Mouse (Mus musculus) brown adipose tissue, adult 24 weeks (tissue): ENCODE measurements around the gene Zfp652. TPM values are rescaled to one million over a fixed set of nuclear protein-coding genes. Genes with fewer than 3 reads are reported as not detected.

Experiments used
- H3K27ac ChIP-seq: fragments of 200-500 bp; replicated peaks from 2 replicates; pipeline ENCODE4 v1.5.1; 2012; ENCODE audit warnings: low read depth, mild to moderate bottlenecking, low read length
- H3K4me1 ChIP-seq: fragments of 200-500 bp; 2 replicates; pipeline ENCODE4 v1.6.1; 2012; ENCODE audit warnings: low read length, mixed read lengths; ENCODE audit not compliant: control insufficient read depth, insufficient read depth, insufficient read length
- H3K4me3 ChIP-seq: fragments of 200-500 bp; 2 replicates; pipeline ENCODE4 v1.5.1; 2012; ENCODE audit warnings: low read depth, mild to moderate bottlenecking, low read length, moderate library complexity; ENCODE audit not compliant: insufficient read depth
- polyA plus RNA-seq: library from polyadenylated mRNA; stranded (reverse); fragments of >200 nt; gene quantifications from 2 replicates; pipeline ENCODE4 v1.2.4, GENCODE M21; 2012; ENCODE audit not compliant: missing spikeins, insufficient read depth, insufficient read length

The Zfp652 gene
- polyA plus RNA-seq, 1 experiment, result 12.0 TPM

GRCm38 (mm10) chr11:95792950-95793509, 80.6 kb downstream of the Zfp652 start:
- Histone ChIP-seq H3K4me3 (no peak overlapping the region), H3K27ac (0 out of 2 replicates have a peak overlapping the region, but pooled peaks have one; percentile 15), H3K4me1 (peaks cover 43% of the 10 kb centered on the region)

- no peak overlapping the region for H3K4me3 ChIP-seq
- H3K27ac ChIP-seq, result peak overlapping the region; percentile 90
Observed at GRCm38 (mm10) chr11:95794201-95794600, 81.7 kb downstream of the Zfp652 start.

GRCm38 (mm10) chr11:95795582-95795981, 83.1 kb downstream of the Zfp652 start:
- peaks cover 30% of the 10 kb centered on the region for H3K4me1 ChIP-seq
- no peak overlapping the region for H3K4me3 ChIP-seq
- peak overlapping the region; percentile 80 for H3K27ac ChIP-seq

More at GRCm38 (mm10) chr11:95794201-95794600, 81.7 kb downstream of the Zfp652 start:
- H3K4me1 ChIP-seq, result peaks cover 36% of the 10 kb centered on the region

GRCm38 (mm10) chr11:95805010-95805409, 92.5 kb downstream of the Zfp652 start:
- Histone ChIP-seq H3K4me1 (peaks cover 20% of the 10 kb centered on the region), H3K27ac (peak overlapping the region; percentile 95), H3K4me3 (no peak overlapping the region)

- Histone ChIP-seq H3K4me1 (peaks cover 17% of the 10 kb centered on the region), H3K4me3 (no peak overlapping the region), H3K27ac (peak overlapping the region; percentile 95)
Observed at GRCm38 (mm10) chr11:95805527-95805926, 93.1 kb downstream of the Zfp652 start.

GRCm38 (mm10) chr11:95807884-95808283, 95.4 kb downstream of the Zfp652 start:
- Histone ChIP-seq H3K4me3 (no peak overlapping the region), H3K4me1 (peaks cover 15% of the 10 kb centered on the region), H3K27ac (no peak overlapping the region)

GRCm38 (mm10) chr11:95808448-95809011, 96.1 kb downstream of the Zfp652 start:
- H3K4me1 ChIP-seq, result peaks cover 15% of the 10 kb centered on the region
- H3K27ac ChIP-seq, result no peak overlapping the region
- H3K4me3 ChIP-seq, result no peak overlapping the region

GRCm38 (mm10) chr11:95809603-95810002, 97.1 kb downstream of the Zfp652 start:
- no peak overlapping the region for H3K27ac ChIP-seq
- H3K4me3 ChIP-seq, result no peak overlapping the region

GRCm38 (mm10) chr11:95810828-95811227, 98.4 kb downstream of the Zfp652 start:
- no peak overlapping the region for H3K4me3 ChIP-seq
- peaks cover 3% of the 10 kb centered on the region; the same call in 1 of the 2 replicates for H3K4me1 ChIP-seq
- no peak overlapping the region for H3K27ac ChIP-seq

More at GRCm38 (mm10) chr11:95809603-95810002, 97.1 kb downstream of the Zfp652 start:
- peaks cover 13% of the 10 kb centered on the region for H3K4me1 ChIP-seq

GRCm38 (mm10) chr11:95811741-95812140, 99.3 kb downstream of the Zfp652 start:
- Histone ChIP-seq H3K4me1 (peaks cover 3% of the 10 kb centered on the region; the same call in 1 of the 2 replicates), H3K4me3 (no peak overlapping the region), H3K27ac (no peak overlapping the region)

- peaks cover 3% of the 10 kb centered on the region; the same call in 1 of the 2 replicates for H3K4me1 ChIP-seq
Observed at GRCm38 (mm10) chr11:95812224-95812623, 99.8 kb downstream of the Zfp652 start.

GRCm38 (mm10) chr11:95814101-95814500, 101.6 kb downstream of the Zfp652 start:
- Histone ChIP-seq H3K4me1 (peaks cover 3% of the 10 kb centered on the region; the same call in 1 of the 2 replicates), H3K4me3 (no peak overlapping the region), H3K27ac (no peak overlapping the region)

More at GRCm38 (mm10) chr11:95812224-95812623, 99.8 kb downstream of the Zfp652 start:
- no peak overlapping the region for H3K27ac ChIP-seq
- H3K4me3 ChIP-seq, result no peak overlapping the region

GRCm38 (mm10) chr11:95814857-95815256, 102.4 kb downstream of the Zfp652 start:
- H3K27ac ChIP-seq, result no peak overlapping the region
- no peak overlapping the region for H3K4me3 ChIP-seq
- H3K4me1 ChIP-seq, result peaks cover 3% of the 10 kb centered on the region; the same call in 1 of the 2 replicates

GRCm38 (mm10) chr11:95815412-95815811, 102.9 kb downstream of the Zfp652 start:
- Histone ChIP-seq H3K4me3 (no peak overlapping the region), H3K27ac (no peak overlapping the region), H3K4me1 (peaks cover 3% of the 10 kb centered on the region; the same call in 1 of the 2 replicates)

- Histone ChIP-seq H3K4me1 (peaks cover 10% of the 10 kb centered on the region; the same call in 1 of the 2 replicates), H3K4me3 (no peak overlapping the region), H3K27ac (peak overlapping the region; percentile 56)
Observed at GRCm38 (mm10) chr11:95819138-95819537, 106.7 kb downstream of the Zfp652 start.

- peak overlapping the region; percentile 98 for H3K27ac ChIP-seq
- no peak overlapping the region for H3K4me3 ChIP-seq
- H3K4me1 ChIP-seq, result peaks cover 10% of the 10 kb centered on the region; the same call in 1 of the 2 replicates
Observed at GRCm38 (mm10) chr11:95821511-95821910, 109.0 kb downstream of the Zfp652 start.
